Mouse (Mus musculus): ENCODE results near the gene Adam12. TPM values are rescaled to one million over a fixed set of nuclear protein-coding genes. Genes with fewer than 3 reads are reported as not detected.

Adam12 gene
- total and polyA plus RNA-seq, 2 experiments from 2014 or later = 1.0 to 4.6 TPM

DNA sequence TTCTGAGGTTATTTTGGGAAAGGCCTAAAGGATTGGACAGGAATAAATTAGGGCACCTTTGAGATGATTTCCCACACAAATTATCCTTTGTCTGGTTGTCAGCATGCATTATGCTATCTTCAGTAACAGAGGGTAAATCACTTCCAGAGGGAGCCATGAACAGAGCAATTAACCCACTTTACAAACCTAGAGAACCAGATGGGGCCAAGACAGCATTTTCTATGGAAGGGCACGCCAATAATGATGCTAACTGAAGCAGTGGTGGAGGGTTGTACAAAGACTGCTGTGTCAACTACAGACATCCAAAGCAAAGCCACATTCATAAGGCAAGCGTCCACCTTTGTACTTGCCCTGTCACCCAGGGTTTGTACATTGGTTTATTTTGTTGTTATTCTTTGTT lies 99.6 kb downstream of the Adam12 start:
- no peak for ATAC-seq (ENCODE audit: insufficient read depth, low read depth)
- no peaks in the 10 kb centered on the region for H3K27me3 ChIP-seq (ENCODE audit: control insufficient read depth, insufficient read depth, low read length)
- H3K9me3 ChIP-seq (replicated peaks; ENCODE audit: control insufficient read depth, low read length) = no peaks in the 10 kb centered on the region
- no peak overlapping the region for H3K27ac ChIP-seq (ENCODE audit: low read depth)
- no peaks in the 10 kb centered on the region for H3K36me3 ChIP-seq (replicated peaks; ENCODE audit: control insufficient read depth, insufficient read depth, low read length)
- WGBS = 79% methylated on average over 2 of the region's 2 CpGs
- TF ChIP-seq EP300 (IDR thresholded peaks at IDR 0.05; ENCODE audit: low read depth) (no peak), CTCF (IDR thresholded peaks at IDR 0.05; ENCODE audit: low read depth) (no peak)
- no peak overlapping the region for H3K4me3 ChIP-seq (ENCODE audit: low read depth, low read length)
- H3K4me2 ChIP-seq (ENCODE audit: low read depth, low read length) = no peak overlapping the region
- DNase-seq (ENCODE audit: low spot score) = no peak
- H3K4me1 ChIP-seq (ENCODE audit: control insufficient read depth, insufficient read depth) = peaks cover 5% of the 10 kb centered on the region; the same call in 1 of the 2 replicates
- H3K9ac ChIP-seq (replicated peaks; ENCODE audit: low read depth, low read length) = no peak overlapping the region

DNA sequence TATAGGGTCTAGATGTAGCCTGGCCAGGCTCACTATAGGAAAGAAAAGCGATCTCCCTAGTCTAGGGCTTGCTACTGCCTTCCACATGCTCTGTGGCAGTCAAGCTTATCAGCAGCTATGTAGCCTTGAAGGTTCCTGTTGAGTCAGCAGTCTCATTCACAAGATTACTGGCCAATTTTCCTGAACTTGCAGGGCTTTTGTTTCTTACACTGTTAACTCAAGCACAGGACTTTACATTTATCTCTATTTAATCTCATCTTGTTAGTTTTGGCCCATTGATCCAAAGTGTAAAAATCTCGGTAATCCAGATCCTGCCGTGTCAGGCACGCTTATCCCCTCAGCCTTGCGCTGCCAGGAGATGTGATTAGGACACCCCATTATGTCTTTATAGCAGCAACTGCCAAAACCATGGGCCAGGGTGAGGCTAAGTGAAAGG lies 103.8 kb downstream of the Adam12 start:
- no peaks in the 10 kb centered on the region for H3K9me3 ChIP-seq (replicated peaks; ENCODE audit: control insufficient read depth, low read length)
- no peaks in the 10 kb centered on the region for H3K27me3 ChIP-seq (ENCODE audit: control insufficient read depth, insufficient read depth, low read length)
- 43% methylated on average over 5 of the region's 5 CpGs for WGBS
- H3K9ac ChIP-seq (replicated peaks; ENCODE audit: low read depth, low read length) = no peak overlapping the region
- DNase-seq (ENCODE audit: low spot score) = no peak
- no peak overlapping the region for H3K4me2 ChIP-seq (ENCODE audit: low read depth, low read length)
- peaks cover 5% of the 10 kb centered on the region; the same call in 1 of the 2 replicates for H3K4me1 ChIP-seq (ENCODE audit: control insufficient read depth, insufficient read depth)
- no peak overlapping the region for H3K4me3 ChIP-seq (ENCODE audit: low read depth, low read length)
- ATAC-seq (ENCODE audit: insufficient read depth, low read depth) = no peak
- H3K27ac ChIP-seq (ENCODE audit: low read depth) = no peak overlapping the region
- no peak for TF ChIP-seq EP300 (IDR thresholded peaks at IDR 0.05; ENCODE audit: low read depth)
- TF ChIP-seq CTCF (IDR thresholded peaks at IDR 0.05; ENCODE audit: low read depth) = no peak
- no peaks in the 10 kb centered on the region for H3K36me3 ChIP-seq (replicated peaks; ENCODE audit: control insufficient read depth, insufficient read depth, low read length)

DNA sequence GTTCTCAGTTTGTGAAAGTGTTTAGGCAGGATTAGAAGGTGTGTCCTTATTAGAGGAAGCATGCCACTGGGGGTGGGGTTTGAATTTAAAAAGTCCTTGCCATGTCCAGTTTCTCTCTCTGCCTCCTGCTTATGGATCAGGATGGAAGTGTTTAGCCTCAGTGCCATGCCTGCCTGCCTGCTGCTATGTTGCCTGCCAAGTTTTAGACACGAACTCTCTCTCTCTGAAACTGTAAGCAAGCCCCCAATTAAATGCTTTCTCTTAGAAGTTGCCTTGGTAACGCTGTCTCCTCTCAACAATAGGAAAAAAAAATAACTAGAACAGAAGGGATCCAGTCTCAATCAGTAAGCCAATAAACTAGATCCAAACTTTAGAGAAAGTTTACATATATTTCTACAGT lies 110.5 kb downstream of the Adam12 start:
- ATAC-seq (ENCODE audit: insufficient read depth, low read depth) = no peak

DNA sequence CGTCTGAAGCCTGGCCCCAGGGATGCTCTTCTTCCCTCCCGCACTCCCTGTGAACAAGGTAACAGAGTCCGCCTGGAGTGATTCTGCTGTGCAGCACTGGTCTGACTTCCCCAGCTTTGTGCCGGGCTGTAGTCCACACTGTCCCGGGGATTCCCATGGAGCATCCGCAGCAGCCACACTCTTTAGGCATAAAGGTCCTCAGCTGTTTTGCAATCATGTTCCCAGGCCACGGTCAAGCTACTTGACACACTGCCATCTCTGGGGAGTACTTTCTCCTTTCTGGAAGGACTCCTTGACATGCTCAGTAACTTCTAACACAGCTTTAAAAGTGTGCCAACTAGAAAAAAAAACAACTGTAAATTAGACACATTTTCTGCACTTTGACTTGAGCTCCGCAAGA lies 116.5 kb downstream of the Adam12 start:
- no peak overlapping the region for H3K4me2 ChIP-seq (ENCODE audit: low read depth, low read length)
- H3K4me1 ChIP-seq (ENCODE audit: control insufficient read depth, insufficient read depth) = peaks cover 18% of the 10 kb centered on the region; the same call in 1 of the 2 replicates
- H3K36me3 ChIP-seq (replicated peaks; ENCODE audit: control insufficient read depth, insufficient read depth, low read length) = no peaks in the 10 kb centered on the region
- no peak for TF ChIP-seq EP300 (IDR thresholded peaks at IDR 0.05; ENCODE audit: low read depth)
- TF ChIP-seq CTCF (IDR thresholded peaks at IDR 0.05; ENCODE audit: low read depth) = no peak
- ATAC-seq (ENCODE audit: insufficient read depth, low read depth) (peak; percentile 31; the same call in 1 of the 2 replicates), DNase-seq (ENCODE audit: low spot score) (no peak)
- H3K4me3 ChIP-seq (ENCODE audit: low read depth, low read length) = no peak overlapping the region
- no peaks in the 10 kb centered on the region for H3K9me3 ChIP-seq (replicated peaks; ENCODE audit: control insufficient read depth, low read length)
- 69% methylated on average over 8 of the region's 8 CpGs for WGBS
- H3K27ac ChIP-seq (ENCODE audit: low read depth) = peak overlapping the region; percentile 63
- H3K9ac ChIP-seq (replicated peaks; ENCODE audit: low read depth, low read length) = no peak overlapping the region
- no peaks in the 10 kb centered on the region for H3K27me3 ChIP-seq (ENCODE audit: control insufficient read depth, insufficient read depth, low read length)

More for the DNA sequence above, 110.5 kb downstream of the Adam12 start:
- Histone ChIP-seq H3K9me3 (replicated peaks; ENCODE audit: control insufficient read depth, low read length) (no peaks in the 10 kb centered on the region), H3K27me3 (ENCODE audit: control insufficient read depth, insufficient read depth, low read length) (no peaks in the 10 kb centered on the region), H3K36me3 (replicated peaks; ENCODE audit: control insufficient read depth, insufficient read depth, low read length) (no peaks in the 10 kb centered on the region), H3K4me2 (ENCODE audit: low read depth, low read length) (no peak overlapping the region), H3K4me3 (ENCODE audit: low read depth, low read length) (no peak overlapping the region), H3K27ac (ENCODE audit: low read depth) (no peak overlapping the region), H3K4me1 (ENCODE audit: control insufficient read depth, insufficient read depth) (no peaks in the 10 kb centered on the region), H3K9ac (replicated peaks; ENCODE audit: low read depth, low read length) (no peak overlapping the region)
- 53% methylated on average over 2 of the region's 2 CpGs for WGBS
- DNase-seq (ENCODE audit: low spot score) = no peak
- TF ChIP-seq EP300 (IDR thresholded peaks at IDR 0.05; ENCODE audit: low read depth) (no peak), CTCF (IDR thresholded peaks at IDR 0.05; ENCODE audit: low read depth) (no peak)

DNA sequence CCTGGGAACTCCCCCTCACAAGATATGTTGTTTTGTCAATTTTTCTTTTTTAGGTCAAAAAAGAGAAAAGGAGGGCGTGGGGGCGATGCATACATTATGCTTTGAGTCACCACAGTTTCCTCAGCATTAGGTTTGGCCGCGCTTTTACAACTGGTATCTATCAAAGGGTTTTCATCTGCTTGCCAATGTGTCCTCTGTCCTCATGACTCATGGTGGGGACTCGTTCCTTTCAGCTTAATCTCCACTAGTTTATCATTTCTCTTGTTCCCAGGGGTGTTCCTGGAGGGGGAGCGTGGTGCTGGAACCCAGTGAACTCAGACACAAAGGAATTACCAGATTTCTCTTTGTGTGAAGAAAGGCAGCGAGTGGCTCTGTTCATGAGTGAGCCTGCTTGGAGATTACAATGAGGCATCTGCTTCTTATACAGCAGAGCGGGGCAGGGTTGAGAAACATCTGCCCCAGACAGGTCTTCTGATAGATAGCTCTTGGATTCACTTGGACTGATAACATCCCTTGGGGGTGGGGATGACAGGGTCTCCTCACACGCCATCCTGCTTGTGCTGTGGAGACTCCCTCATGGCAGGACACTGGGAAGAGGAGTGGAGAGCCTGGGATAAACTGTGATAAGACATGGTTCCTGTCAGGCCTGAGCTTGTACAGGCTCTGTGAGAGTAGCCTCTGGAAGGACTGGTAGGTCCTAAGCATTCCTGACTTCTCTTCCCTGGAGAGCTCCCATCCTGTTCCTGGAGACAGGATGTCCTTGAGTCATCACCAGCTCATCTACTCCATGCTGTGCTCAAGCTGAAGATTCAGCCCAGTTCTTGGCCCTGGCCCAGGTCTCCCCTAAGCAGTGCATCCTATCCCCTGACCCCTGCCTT lies 117.4 kb downstream of the Adam12 start:
- H3K9ac ChIP-seq (replicated peaks; ENCODE audit: low read depth, low read length) = no peak overlapping the region
- 39% methylated on average over 9 of the region's 9 CpGs for WGBS
- no peak overlapping the region for H3K4me3 ChIP-seq (ENCODE audit: low read depth, low read length)
- DNase-seq (ENCODE audit: low spot score) (peak; percentile 46), ATAC-seq (ENCODE audit: insufficient read depth, low read depth) (peak; percentile 65)
- H3K36me3 ChIP-seq (replicated peaks; ENCODE audit: control insufficient read depth, insufficient read depth, low read length) = no peaks in the 10 kb centered on the region
- peaks cover 20% of the 10 kb centered on the region; the same call in 1 of the 2 replicates for H3K4me1 ChIP-seq (ENCODE audit: control insufficient read depth, insufficient read depth)
- no peaks in the 10 kb centered on the region for H3K27me3 ChIP-seq (ENCODE audit: control insufficient read depth, insufficient read depth, low read length)
- H3K9me3 ChIP-seq (replicated peaks; ENCODE audit: control insufficient read depth, low read length) = no peaks in the 10 kb centered on the region
- TF ChIP-seq CTCF (IDR thresholded peaks at IDR 0.05; ENCODE audit: low read depth) (no peak), EP300 (IDR thresholded peaks at IDR 0.05; ENCODE audit: low read depth) (no peak)
- peak overlapping the region; percentile 63; the same call in 1 of the 2 replicates for H3K27ac ChIP-seq (ENCODE audit: low read depth)
- H3K4me2 ChIP-seq (ENCODE audit: low read depth, low read length) = no peak overlapping the region
